Mouse (Mus musculus) spleen, postnatal 4 days (tissue): ENCODE results near the gene Nccrp1.

Source experiments
- DNase-seq, 2 experiments: peaks; one replicate each; pipeline ENCODE4 v3.0.0; 2022; ENCODE audit warnings: low spot score in 2 of 2

The Nccrp1 gene

GRCm38 (mm10) chr7:28547154-28547553, at the start of gene Nccrp1:
Gene Nccrp1, minus strand, starts transcription at chr7:28547254.
- no peak for DNase-seq

GRCm38 (mm10) chr7:28595751-28596435, 48.8 kb upstream of the Nccrp1 start:
- no peak for DNase-seq

DNA sequence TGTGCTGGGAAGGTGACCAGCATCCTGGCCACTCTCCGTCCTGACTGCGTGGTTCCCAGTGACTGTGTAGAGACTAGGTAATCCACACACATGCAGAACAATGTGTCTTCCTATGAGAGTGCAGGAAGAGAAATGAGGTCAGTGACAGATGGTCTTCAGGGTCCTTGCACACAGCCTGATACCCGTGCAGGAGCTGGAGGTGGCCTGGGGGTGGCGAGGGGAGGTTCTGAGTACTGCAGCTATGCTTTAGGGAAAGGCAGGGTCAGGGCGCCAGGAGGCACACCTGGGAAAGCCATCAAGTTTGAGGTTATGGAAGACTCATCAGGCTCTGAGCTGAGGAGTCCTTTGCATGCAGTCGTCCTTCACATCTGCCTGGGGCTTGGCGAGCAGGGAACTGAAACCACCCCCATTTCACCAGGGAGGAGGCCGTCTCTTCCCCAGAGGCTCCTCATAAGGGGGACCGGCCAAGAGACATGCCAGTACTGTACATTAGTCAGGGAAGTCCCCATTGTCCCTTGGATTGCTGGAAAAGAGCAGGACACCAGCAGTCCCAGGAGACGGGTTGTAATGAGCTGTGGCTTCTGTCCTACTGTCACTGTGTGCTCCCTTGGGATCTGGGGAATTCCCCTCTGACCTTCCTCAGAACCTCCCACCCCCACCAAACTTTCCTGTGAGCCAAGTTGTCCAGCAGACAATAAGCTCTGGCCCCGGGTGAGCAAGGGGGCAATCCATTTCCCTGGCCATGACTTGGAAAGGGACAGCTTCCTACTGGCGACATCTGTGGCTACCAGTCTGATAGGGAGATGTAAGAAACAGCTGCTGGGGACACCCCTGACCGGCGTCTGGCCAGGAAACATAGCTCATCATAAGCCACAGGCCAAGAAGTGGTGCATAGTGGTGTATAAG, 46.4 kb upstream of the Nccrp1 start:
- DNase-seq: peak in 1 of 2 experiments; percentile 41

- no peak for DNase-seq
These were observed 44.8 kb upstream of the Nccrp1 start for GRCm38 (mm10) chr7:28591862-28592261.

DNA sequence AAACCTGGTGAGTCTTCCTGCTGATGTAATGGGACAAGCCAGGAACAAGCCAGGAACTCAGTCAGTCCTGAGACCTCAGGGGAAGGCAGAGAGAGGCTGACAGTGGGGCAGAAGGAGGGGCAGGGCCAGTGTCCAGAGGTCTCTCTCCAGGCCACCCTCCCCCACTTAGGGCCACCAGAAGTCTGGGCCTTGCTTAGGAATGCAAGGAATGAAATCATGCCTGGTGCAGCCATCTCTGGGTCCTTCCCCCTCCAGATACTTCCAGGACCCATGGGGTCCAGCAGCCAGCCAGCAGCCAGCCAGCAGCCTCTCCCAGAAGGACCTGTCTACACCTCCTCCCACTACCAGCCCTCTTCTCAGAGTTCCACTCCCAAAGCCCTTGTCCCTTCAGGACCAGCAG, 40.6 kb upstream of the Nccrp1 start:
- DNase-seq: no peak

- DNase-seq: no peak
These were observed 39.8 kb upstream of the Nccrp1 start for GRCm38 (mm10) chr7:28586663-28587411.

GRCm38 (mm10) chr7:28585001-28585400, 37.9 kb upstream of the Nccrp1 start:
- no peak for DNase-seq

DNA sequence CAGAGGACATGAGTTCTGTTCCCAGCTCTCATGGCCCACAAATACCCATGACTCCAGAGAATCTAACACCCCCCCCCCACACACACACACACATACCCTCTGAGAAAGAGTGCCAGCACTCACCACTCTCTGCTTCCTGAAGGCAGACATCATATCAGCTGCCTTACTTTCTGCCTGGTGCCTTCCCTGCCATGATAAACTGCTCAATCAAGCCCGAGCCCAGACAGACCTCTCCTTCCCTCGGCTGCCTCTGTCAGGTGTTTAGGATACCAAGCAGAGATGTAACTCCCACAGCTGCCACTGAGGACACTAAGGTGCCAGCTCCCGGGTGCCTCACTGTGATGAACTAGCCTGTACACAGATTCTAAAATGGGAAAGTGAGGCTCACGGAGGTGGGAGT, 37.4 kb upstream of the Nccrp1 start:
- DNase-seq: no peak

- DNase-seq: no peak
These were observed 36.7 kb upstream of the Nccrp1 start for GRCm38 (mm10) chr7:28583570-28584344.

DNA sequence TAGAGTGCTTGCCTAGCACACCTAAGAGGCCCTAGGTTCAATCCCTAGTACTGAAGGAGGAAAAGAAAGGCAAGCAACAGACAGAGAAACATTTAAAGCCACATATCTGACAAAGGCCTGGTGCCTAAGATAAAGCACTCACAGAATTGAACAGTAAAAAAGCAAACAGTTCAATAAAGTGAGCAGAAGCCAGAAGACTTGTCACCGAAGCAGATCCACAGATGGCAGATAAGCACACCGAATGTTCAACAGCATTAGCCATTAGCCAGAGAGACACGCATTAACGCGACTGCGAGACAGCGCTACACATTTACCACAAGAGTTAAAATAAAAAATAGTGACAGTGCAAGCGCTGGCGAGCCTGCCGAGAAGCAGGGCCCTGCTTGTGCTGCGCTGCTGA, 35.8 kb upstream of the Nccrp1 start:
- DNase-seq: no peak

GRCm38 (mm10) chr7:28581721-28582120, 34.7 kb upstream of the Nccrp1 start:
- DNase-seq: peak in 1 of 2 experiments; percentile 58

DNA sequence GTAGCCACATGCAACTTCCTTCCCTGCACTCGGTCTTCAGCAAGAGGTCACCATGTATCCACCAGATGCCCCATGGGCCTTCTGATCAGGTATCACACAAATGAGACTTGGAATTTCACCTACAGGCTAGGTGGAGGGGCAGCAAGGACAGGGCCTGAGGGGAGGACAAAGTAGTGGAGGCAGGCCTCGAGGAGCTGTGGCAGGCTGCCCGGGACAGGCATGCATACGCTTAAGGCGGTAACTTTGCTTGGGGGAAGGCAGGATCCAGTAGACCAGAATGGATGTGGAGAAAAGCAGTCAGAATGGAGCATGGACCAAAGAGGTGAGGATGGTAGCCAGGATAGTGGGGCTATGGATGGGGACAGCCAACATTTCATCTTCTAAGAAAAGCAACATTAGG, 32.8 kb upstream of the Nccrp1 start:
- DNase-seq: no peak

GRCm38 (mm10) chr7:28578543-28579053, 31.5 kb upstream of the Nccrp1 start:
- DNase-seq: no peak

DNA sequence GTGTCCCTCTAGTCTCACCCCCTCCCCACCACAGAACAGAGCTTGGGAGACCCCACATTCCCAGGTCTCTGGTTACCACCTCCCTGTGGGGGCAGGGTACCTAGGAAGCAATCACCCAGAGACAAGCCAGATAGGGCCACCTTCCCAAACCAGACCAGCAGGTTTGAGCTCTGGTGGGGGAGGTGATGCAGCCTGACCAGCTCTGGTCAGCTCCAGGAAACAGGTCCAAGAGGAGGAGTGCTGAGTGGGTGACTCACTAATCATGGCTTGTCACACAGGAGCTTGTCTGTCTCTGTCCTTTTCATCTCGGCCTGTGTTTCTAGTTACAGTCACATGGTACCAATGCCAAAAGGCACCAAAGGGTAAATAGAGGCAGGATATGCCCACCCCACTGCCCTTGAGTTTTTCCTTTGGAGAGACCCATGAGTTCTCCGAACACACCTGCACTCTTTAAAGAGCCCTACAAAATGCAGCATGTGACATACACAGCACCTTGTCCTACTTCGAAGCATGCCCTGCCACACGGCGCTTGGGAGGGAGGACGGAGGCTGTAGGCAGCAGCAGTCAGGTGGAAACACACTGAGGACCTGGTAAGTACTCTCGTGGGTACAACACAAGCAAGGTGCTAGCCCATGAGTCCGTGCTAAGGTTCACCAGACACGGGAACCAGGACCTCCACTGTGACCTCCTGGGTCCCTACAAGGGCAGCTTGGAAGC, 30.9 kb upstream of the Nccrp1 start:
- DNase-seq: no peak

GRCm38 (mm10) chr7:28576271-28576914, 29.3 kb upstream of the Nccrp1 start:
- no peak for DNase-seq

DNA sequence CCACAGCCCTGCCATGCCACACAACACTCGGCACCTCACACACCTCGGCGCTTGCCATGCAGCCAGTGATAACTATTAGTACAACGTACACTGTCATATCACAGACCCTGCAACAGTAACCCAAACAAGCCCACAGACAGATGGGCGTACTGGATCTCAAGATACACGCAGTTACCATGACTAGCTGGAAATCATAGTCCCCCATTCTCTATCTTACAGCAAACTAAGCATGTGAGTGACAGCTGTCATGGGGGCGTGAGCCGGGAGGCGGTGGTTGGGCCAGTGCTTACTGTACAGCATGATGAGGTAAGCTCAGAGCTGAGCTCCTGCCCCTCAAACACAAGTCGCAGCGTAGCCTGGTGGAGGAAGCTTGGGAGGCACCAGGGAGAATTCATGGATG, 28.5 kb upstream of the Nccrp1 start:
- no peak for DNase-seq

DNA sequence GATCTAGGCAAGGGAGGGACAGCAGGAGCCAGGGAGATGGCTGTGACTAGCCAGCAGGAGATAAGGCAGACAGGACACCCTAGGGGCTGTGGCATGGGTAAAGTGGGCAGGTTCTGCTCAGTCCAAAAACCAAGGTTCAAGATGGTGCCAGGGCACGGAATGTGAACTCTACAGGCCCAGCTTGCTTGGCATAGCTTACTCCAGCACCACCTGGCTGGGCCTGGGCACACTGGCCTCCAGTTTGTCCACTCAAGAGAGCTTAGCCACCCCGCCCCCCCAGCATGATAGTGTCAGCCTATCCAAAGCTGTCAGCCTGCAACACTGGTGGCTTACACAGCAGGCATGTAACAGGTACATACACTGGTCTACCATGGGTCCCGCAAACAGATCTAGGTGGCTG, 26.2 kb upstream of the Nccrp1 start:
- no peak for DNase-seq

- no peak for DNase-seq
These were observed 25.6 kb upstream of the Nccrp1 start for GRCm38 (mm10) chr7:28572689-28573088.

DNA sequence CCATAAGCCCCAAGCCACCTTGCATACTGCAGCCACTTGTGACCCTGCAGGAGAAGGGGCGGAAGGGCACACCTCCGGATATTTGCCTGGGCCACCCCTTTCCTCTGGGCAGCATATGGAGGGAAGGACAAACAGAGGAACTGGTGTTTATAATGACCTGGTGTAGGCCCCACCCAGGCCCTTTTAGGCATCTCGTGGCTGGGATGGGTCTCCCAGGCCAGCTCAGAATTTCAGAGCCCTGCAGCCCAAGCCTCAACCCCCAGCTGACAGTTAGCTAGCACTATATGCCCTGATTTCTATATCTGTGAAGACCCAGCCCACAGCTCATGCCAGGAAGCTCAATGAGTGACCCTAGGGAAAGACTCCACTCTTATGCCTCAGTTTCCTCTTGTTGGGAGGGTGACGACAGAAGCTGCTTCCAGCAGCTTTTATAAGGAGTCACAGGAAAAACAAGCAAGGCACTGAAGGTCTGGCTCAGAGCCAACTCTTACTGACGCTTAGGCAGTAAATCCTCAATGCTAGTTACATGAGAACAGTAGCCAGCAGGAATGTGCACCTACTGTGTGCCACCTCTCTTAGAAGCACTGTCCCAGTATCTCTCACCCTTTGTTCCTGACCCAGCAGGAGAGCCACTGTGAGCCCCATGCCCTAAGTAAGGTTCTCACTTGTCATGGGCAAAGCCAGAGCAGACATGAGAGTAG, 24.1 kb upstream of the Nccrp1 start:
- DNase-seq: no peak
